Mouse (Mus musculus) limb, embryonic 13.5 days (tissue): Measurements from ENCODE around the gene 2210011C24Rik. TPM values are rescaled to one million over a fixed set of nuclear protein-coding genes. Genes with fewer than 3 reads are reported as not detected.
A peak's percentile ranks its signal among the peaks of the same experiment; 100 is the strongest.
"Not testable (repeated sequence)": the region's sequence is repeated elsewhere in the genome, so short reads cannot be mapped to it uniquely, and the experiment has no call there.

Experiments
- ATAC-seq: fragments of 200-750 bp; cut with Nextera tagmentation; 2 replicates; pipeline ENCODE4 v1.8.0; 2017; ENCODE audit warnings: low read depth, moderate number of reproducible peaks, moderate TSS enrichment; ENCODE audit not compliant: low FRiP score
- H3K27ac ChIP-seq: fragments of 300-500 bp; sonication (generic); 2 replicates; pipeline ENCODE4 v1.5.1; 2015; ENCODE audit warnings: inconsistent platforms, mild to moderate bottlenecking, moderate library complexity
- H3K27me3 ChIP-seq: fragments of 300-500 bp; sonication (generic); 2 replicates; pipeline ENCODE4 v1.6.1; 2015; ENCODE audit warnings: mild to moderate bottlenecking, inconsistent platforms
- H3K36me3 ChIP-seq: fragments of 300-500 bp; sonication (generic); 2 replicates; pipeline ENCODE4 v1.6.1; 2015; ENCODE audit warnings: inconsistent platforms, mild to moderate bottlenecking, moderate library complexity
- H3K4me1 ChIP-seq: fragments of 300-500 bp; sonication (generic); 2 replicates; pipeline ENCODE4 v1.6.1; 2015; ENCODE audit warnings: inconsistent platforms
- H3K4me2 ChIP-seq: fragments of 300-500 bp; sonication (generic); replicated peaks from 2 replicates; pipeline ENCODE4 v1.6.1; 2015; ENCODE audit warnings: inconsistent platforms, mild to moderate bottlenecking, moderate library complexity
- H3K4me3 ChIP-seq: fragments of 300-500 bp; sonication (generic); 2 replicates; pipeline ENCODE4 v1.5.1; 2015; ENCODE audit warnings: moderate library complexity, mild to moderate bottlenecking, inconsistent platforms
- H3K9ac ChIP-seq: fragments of 300-500 bp; sonication (generic); 2 replicates; pipeline ENCODE4 v1.6.1; 2015; ENCODE audit warnings: mild to moderate bottlenecking, inconsistent platforms
- H3K9me3 ChIP-seq: fragments of 300-500 bp; sonication (generic); 2 replicates; pipeline ENCODE4 v1.6.1; 2016; ENCODE audit warnings: inconsistent platforms
- whole genome bisulfite sequencing: fragments of 180-500 bp; shearing (Covaris S2); methylation state at CpG from one replicate; pipeline ENCODE4 v1.1.7; 2015; 5-methylcytosine and 5-hydroxymethylcytosine counted together
- polyA plus RNA-seq: library from polyadenylated mRNA; unstranded; fragments of >200 nt; fragmentation: Nextera tagmentation; extraction: Ambion mirVana; gene quantifications from 2 replicates; pipeline ENCODE4 v1.2.1, GENCODE M21; 2015

The 2210011C24Rik gene
- polyA plus RNA-seq, 1 experiment from 2014 or later, result 0.22 TPM

- Histone ChIP-seq H3K4me3 (no peak overlapping the region), H3K4me2 (no peak overlapping the region), H3K36me3 (peaks cover 93% of the 10 kb centered on the region), H3K27ac (no peak overlapping the region), H3K4me1 (no peaks in the 10 kb centered on the region), H3K9ac (no peak overlapping the region), H3K9me3 (no peaks in the 10 kb centered on the region), H3K27me3 (no peaks in the 10 kb centered on the region)
- 89% methylated on average over 7 of the region's 7 CpGs for WGBS
- no peak for ATAC-seq
Measured at GRCm38 (mm10) chr8:83989243-83989642, 22.7 kb downstream of the 2210011C24Rik start.

- H3K9ac ChIP-seq, ATAC-seq, H3K9me3 ChIP-seq, H3K4me1 ChIP-seq, H3K27me3 ChIP-seq, H3K4me3 ChIP-seq, H3K27ac ChIP-seq, H3K4me2 ChIP-seq: not testable (repeated sequence)
- peaks cover 92% of the 10 kb centered on the region for H3K36me3 ChIP-seq
- WGBS, result 88% methylated on average over 2 of the region's 2 CpGs
Measured at GRCm38 (mm10) chr8:83983222-83983621, 28.7 kb downstream of the 2210011C24Rik start.

- H3K27ac ChIP-seq, result no peak overlapping the region
- H3K9ac ChIP-seq, result no peak overlapping the region
- no peaks in the 10 kb centered on the region for H3K9me3 ChIP-seq
- H3K4me1 ChIP-seq, result peaks cover 11% of the 10 kb centered on the region
- H3K27me3 ChIP-seq, result no peaks in the 10 kb centered on the region
- WGBS, result 91% methylated on average over 4 of the region's 4 CpGs
- peaks cover 88% of the 10 kb centered on the region for H3K36me3 ChIP-seq
- ATAC-seq, result no peak
- H3K4me3 ChIP-seq, result no peak overlapping the region
- H3K4me2 ChIP-seq, result no peak overlapping the region
Measured at GRCm38 (mm10) chr8:83982449-83982848, 29.5 kb downstream of the 2210011C24Rik start.

- 94% methylated on average over 7 of the region's 7 CpGs for WGBS
- H3K27ac ChIP-seq, result no peak overlapping the region
- peaks cover 20% of the 10 kb centered on the region for H3K4me1 ChIP-seq
- H3K4me2 ChIP-seq, result no peak overlapping the region
- H3K9ac ChIP-seq, result no peak overlapping the region
- peaks cover 79% of the 10 kb centered on the region for H3K36me3 ChIP-seq
- H3K27me3 ChIP-seq, result no peaks in the 10 kb centered on the region
- H3K4me3 ChIP-seq, result no peak overlapping the region
- no peak for ATAC-seq
- H3K9me3 ChIP-seq, result no peaks in the 10 kb centered on the region
Measured at GRCm38 (mm10) chr8:83981533-83981932, 30.4 kb downstream of the 2210011C24Rik start.

GRCm38 (mm10) chr8:83980845-83981244 lies 31.1 kb downstream of the 2210011C24Rik start:
- Histone ChIP-seq H3K9me3 (no peaks in the 10 kb centered on the region), H3K27ac (no peak overlapping the region), H3K9ac (no peak overlapping the region), H3K27me3 (no peaks in the 10 kb centered on the region), H3K4me1 (peaks cover 23% of the 10 kb centered on the region), H3K4me3 (no peak overlapping the region), H3K36me3 (peaks cover 72% of the 10 kb centered on the region), H3K4me2 (no peak overlapping the region)
- 81% methylated on average over 8 of the region's 8 CpGs for WGBS
- ATAC-seq, result no peak

GRCm38 (mm10) chr8:83980250-83980649 lies 31.7 kb downstream of the 2210011C24Rik start:
- Histone ChIP-seq H3K4me1 (peaks cover 23% of the 10 kb centered on the region), H3K27me3 (no peaks in the 10 kb centered on the region), H3K27ac (no peak overlapping the region), H3K36me3 (peaks cover 66% of the 10 kb centered on the region), H3K9me3 (no peaks in the 10 kb centered on the region), H3K4me2 (no peak overlapping the region), H3K4me3 (no peak overlapping the region), H3K9ac (no peak overlapping the region)
- 0 out of 2 replicates have a peak, but pooled peaks have one; percentile 24 for ATAC-seq
- WGBS, result 92% methylated on average over 1 of the region's 1 CpGs

GRCm38 (mm10) chr8:83978200-83978599 lies 33.8 kb downstream of the 2210011C24Rik start:
- H3K4me3 ChIP-seq, result no peak overlapping the region
- no peak overlapping the region for H3K27ac ChIP-seq
- ATAC-seq, result no peak
- whole genome bisulfite sequencing, result 70% methylated on average over 9 of the region's 9 CpGs
- H3K4me2 ChIP-seq, result peak overlapping the region; percentile 19; the same call in 1 of the 2 replicates
- H3K36me3 ChIP-seq, result peaks cover 48% of the 10 kb centered on the region
- peaks cover 37% of the 10 kb centered on the region for H3K4me1 ChIP-seq
- no peaks in the 10 kb centered on the region for H3K27me3 ChIP-seq
- no peaks in the 10 kb centered on the region for H3K9me3 ChIP-seq
- H3K9ac ChIP-seq, result no peak overlapping the region

- peaks cover 42% of the 10 kb centered on the region for H3K36me3 ChIP-seq
Measured at GRCm38 (mm10) chr8:83977646-83978045, 34.3 kb downstream of the 2210011C24Rik start.

GRCm38 (mm10) chr8:83976779-83977350 lies 35.1 kb downstream of the 2210011C24Rik start:
- Histone ChIP-seq H3K36me3 (peaks cover 34% of the 10 kb centered on the region), H3K4me1 (peaks cover 40% of the 10 kb centered on the region), H3K27me3 (no peaks in the 10 kb centered on the region), H3K4me3 (no peak overlapping the region), H3K4me2 (peak overlapping the region; percentile 19; the same call in 1 of the 2 replicates), H3K9me3 (no peaks in the 10 kb centered on the region), H3K9ac (0 out of 2 replicates have a peak overlapping the region, but pooled peaks have one; percentile 25), H3K27ac (no peak overlapping the region)
- WGBS, result 85% methylated on average over 5 of the region's 5 CpGs
- ATAC-seq, result no peak

More at GRCm38 (mm10) chr8:83977646-83978045, 34.3 kb downstream of the 2210011C24Rik start:
- Histone ChIP-seq H3K4me1 (peaks cover 37% of the 10 kb centered on the region), H3K27me3 (no peaks in the 10 kb centered on the region), H3K27ac (no peak overlapping the region), H3K4me2 (peak overlapping the region; percentile 19), H3K9me3 (no peaks in the 10 kb centered on the region), H3K4me3 (no peak overlapping the region), H3K9ac (peak overlapping the region; percentile 25; the same call in 1 of the 2 replicates)
- ATAC-seq, result no peak
- WGBS, result 46% methylated on average over 6 of the region's 6 CpGs

GRCm38 (mm10) chr8:83976101-83976630 lies 35.8 kb downstream of the 2210011C24Rik start:
- Histone ChIP-seq H3K4me1 (peaks cover 43% of the 10 kb centered on the region), H3K9me3 (no peaks in the 10 kb centered on the region), H3K4me3 (no peak overlapping the region), H3K27ac (no peak overlapping the region), H3K4me2 (no peak overlapping the region), H3K36me3 (peaks cover 27% of the 10 kb centered on the region), H3K9ac (no peak overlapping the region), H3K27me3 (no peaks in the 10 kb centered on the region)
- ATAC-seq, result no peak
- WGBS, result 85% methylated on average over 4 of the region's 4 CpGs

- peaks cover 43% of the 10 kb centered on the region for H3K4me1 ChIP-seq
- H3K27ac ChIP-seq, result no peak overlapping the region
- peak overlapping the region; percentile 95 for H3K4me3 ChIP-seq
- peak overlapping the region; percentile 98 for H3K4me2 ChIP-seq
- peaks cover 18% of the 10 kb centered on the region for H3K36me3 ChIP-seq
- no peaks in the 10 kb centered on the region for H3K27me3 ChIP-seq
- 79% methylated on average over 4 of the region's 4 CpGs for WGBS
- peak overlapping the region; percentile 94; the same call in 1 of the 2 replicates for H3K9ac ChIP-seq
- no peaks in the 10 kb centered on the region for H3K9me3 ChIP-seq
- ATAC-seq, result no peak
Measured at GRCm38 (mm10) chr8:83974521-83974920, 37.5 kb downstream of the 2210011C24Rik start.

- 2% methylated on average over 37 of the region's 37 CpGs for WGBS
- Histone ChIP-seq H3K9ac (peak overlapping the region; percentile 94), H3K4me2 (peak overlapping the region; percentile 98)
Measured at GRCm38 (mm10) chr8:83973161-83974031, 38.6 kb downstream of the 2210011C24Rik start.

More at GRCm38 (mm10) chr8:83973161-83974031, 38.6 kb downstream of the 2210011C24Rik start:
- peak overlapping the region; percentile 95 for H3K4me3 ChIP-seq
- ATAC-seq, result peak; percentile 19
- peak overlapping the region; percentile 55; the same call in 1 of the 2 replicates for H3K27ac ChIP-seq
- peaks cover 41% of the 10 kb centered on the region for H3K4me1 ChIP-seq
- H3K36me3 ChIP-seq, result peaks cover 22% of the 10 kb centered on the region
- no peaks in the 10 kb centered on the region for H3K9me3 ChIP-seq
- H3K27me3 ChIP-seq, result no peaks in the 10 kb centered on the region
